Mouse (Mus musculus) G1E (cell line): Measurements from ENCODE around the gene Tubb4a.

ENCODE experiments used
- CTCF ChIP-seq: IDR thresholded peaks from 2 replicates; pipeline ENCODE4 v1.5.1; 2012; ENCODE audit warnings: low read depth, low read length, inconsistent platforms, mixed read lengths
- GATA1 ChIP-seq: IDR thresholded peaks from 2 replicates; pipeline ENCODE4 v1.6.1; 2012; ENCODE audit warnings: borderline replicate concordance, low read length, inconsistent platforms, mixed read lengths
- POLR2AphosphoS5 ChIP-seq: IDR thresholded peaks from 2 replicates; pipeline ENCODE4 v1.6.1; 2012; ENCODE audit warnings: low read depth, low read length, inconsistent platforms; ENCODE audit not compliant: insufficient replicate concordance
- TAL1 ChIP-seq: conservative IDR thresholded peaks from 2 replicates; pipeline ENCODE4 v1.6.1; 2012; ENCODE audit warnings: low read depth, low read length, inconsistent platforms, mixed read lengths

- TF ChIP-seq TAL1 (0 out of 2 replicates have a peak, but pooled peaks have one; percentile 9), CTCF (no peak), POLR2AphosphoS5 (no peak), GATA1 (no peak)
Measured at GRCm38 (mm10) chr17:57110005-57110404, 22.4 kb upstream of the Tubb4a start.
